Mouse (Mus musculus): Measurements from ENCODE around the gene Sbds.

The Sbds gene

DNA sequence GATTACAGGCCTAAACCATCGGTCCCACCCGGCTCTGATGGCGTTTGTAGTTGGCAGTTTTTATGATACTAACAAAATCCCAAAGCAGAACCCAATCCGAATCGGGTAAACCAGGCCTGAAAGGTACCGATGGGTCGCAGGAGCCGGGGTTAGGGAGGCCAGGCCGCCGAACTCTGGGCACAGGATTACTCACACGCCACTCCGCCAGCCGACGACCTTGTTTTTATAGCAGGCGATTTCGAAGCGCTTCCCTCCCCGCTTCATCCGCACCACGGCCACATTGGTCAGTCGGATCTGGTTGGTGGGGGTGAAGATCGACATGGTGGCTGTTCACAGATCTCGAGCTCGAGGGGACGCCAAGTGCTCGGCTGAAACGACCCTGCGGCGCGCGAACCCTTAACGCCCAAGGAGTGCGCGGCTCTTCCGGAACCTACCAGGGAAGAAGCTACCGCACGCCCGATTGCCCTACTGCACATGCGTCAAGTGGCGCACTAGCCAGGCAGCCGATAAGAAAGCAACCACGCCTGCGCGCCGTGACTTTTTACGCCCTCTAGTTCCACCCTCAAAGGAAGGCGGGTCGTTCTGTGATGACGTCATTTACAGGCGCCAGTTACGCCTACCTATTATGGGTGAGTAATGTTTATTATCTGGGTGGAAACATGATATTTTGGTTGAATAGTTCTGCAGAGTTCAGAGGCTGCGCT, at the start of gene Sbds, which contains the start of gene Tyw1:
Sbds (minus strand) TSS at position 514 of the 704 bp plus-strand sequence.
Tyw1 (plus strand) TSS at position 603 of the 704 bp plus-strand sequence.
- peak; percentile 92 to 96 for DNase-seq (ENCODE audit: low read depth in 1 of 2, low spot score in 2 of 2)

DNA sequence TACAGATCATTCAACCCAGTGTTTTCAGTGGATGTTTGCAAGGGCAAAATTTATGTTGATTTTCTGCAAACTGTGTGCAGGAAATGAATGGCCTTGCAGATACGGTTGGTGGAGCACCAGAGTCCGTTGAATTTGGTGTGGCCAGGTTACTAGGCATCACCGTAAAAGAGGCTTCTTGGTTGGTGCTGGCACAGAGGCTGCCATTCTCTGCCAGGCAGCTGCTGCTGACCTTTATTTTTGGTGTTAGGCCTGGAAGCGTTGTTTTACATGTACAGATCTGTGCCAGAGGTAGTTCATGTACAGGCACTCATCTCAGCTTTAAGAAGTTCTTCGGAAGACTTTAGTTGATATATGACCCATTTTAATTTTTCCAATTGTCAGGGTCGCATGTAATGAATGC, 48.3 kb upstream of the Sbds start:
- no peak for DNase-seq (ENCODE audit: low read depth in 1 of 2, low spot score in 2 of 2)

DNA sequence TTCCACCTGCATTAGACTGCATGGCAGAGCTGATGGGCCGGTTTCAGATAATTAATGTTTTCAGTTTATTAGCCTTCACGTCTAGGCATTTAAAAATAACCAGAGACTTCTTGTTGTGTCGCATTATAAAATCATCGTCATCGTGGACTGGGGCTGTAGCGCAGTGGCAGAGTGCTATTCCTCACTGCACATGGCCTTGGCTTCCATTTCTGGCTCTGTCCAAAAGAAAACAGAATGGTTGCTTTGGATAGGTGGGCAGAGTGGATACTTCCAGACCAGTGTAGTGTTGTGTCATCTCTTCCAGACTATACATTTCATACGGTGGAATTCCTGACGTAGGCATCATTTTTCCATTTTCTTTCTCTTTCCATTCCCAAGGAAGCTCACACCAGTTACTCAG, 44.2 kb upstream of the Sbds start:
- no peak for DNase-seq (ENCODE audit: low read depth in 1 of 2, low spot score in 2 of 2)

DNA sequence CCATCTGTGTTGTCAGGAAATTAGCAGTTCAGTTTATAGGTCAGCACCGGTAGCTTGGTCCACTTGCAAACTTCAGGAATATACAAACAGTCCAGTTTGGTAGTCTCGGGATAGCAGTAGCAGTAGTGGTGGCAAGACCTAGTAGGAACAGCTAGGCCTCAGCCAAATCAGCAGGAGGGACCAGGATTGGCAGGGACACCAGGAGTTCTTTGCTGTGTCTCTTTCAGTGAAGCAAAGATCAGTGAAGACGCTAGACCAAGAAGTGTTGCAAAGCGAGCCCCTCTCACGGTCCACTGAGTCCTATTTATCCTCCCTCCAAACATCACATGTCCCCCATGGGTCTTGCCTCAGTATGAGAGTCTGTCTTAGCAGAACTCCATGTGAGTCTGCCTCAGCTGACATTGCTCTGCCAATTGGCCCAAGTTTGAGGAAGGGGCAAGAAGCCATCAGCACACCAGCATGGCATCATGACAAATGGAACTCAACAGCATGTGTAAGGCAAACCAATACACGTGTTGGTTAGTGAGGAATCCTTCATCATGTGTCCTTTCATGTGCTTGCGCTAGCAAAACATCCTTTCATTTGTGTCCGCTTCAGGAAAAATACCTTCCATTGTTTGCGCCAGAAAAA, 43.6 kb upstream of the Sbds start:
- DNase-seq (ENCODE audit: low read depth in 1 of 2, low spot score in 2 of 2): no peak

DNA sequence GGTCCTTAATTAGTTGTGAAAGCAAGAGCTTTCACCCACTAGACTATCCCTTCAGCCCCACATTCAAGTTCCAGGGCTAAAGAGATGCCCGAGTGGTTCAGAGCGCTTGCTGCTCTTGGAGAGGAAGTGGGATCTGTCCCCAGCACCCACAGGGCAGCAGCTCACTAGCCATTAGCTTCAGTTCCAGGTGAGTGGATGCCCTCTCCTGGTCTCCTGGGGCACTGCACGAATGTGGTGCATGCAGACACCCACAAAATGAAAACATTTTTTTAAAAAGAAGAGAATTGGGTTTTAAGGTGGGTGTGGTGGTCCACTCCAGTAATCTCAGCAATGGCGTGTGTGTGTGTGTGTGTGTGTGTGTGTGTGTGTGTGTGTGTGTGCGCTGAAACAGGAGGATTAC, 40.7 kb upstream of the Sbds start:
- no peak for DNase-seq (ENCODE audit: low read depth in 1 of 2, low spot score in 2 of 2)

DNA sequence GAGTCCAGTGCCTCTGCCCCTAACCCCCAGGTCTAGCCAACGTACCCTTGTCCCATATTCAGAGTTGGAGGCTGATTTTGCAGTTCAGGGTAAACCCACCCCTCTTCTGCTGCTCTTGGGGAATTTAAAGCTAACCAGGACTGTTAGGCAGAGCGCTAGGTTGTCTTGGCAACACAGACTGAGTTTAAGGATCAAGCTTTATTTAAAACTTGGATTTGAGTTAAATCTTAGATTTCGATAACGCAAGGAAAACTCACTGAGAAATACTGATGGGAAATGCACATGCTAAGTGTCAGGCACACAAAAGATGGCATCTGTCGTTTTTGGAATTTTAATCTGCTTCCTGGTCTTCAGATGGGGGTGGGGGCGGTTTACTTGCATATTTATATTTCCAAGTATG, 39.3 kb upstream of the Sbds start:
- no peak for DNase-seq (ENCODE audit: low read depth in 1 of 2, low spot score in 2 of 2)

DNA sequence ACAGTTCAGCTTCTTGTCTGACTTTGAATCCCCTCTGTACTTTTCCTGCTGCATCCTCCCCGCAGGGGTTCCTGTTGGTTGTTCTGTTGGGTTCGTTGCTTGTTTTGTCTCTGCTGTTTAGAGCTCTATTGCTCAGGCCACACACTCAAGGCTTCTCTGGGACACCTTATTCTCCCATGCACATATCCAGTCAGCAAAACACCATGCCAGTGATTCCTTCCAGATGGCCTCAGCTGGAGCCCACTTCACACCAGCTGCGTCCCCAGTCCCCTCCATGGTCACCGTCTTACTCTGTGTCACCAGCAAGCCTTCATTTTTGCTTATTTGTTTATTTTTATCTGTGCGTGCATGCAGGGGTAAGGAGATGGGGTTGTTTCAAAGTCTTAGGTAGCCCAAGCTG, 38.6 kb upstream of the Sbds start:
- DNase-seq (ENCODE audit: low read depth in 1 of 2, low spot score in 2 of 2): no peak

DNA sequence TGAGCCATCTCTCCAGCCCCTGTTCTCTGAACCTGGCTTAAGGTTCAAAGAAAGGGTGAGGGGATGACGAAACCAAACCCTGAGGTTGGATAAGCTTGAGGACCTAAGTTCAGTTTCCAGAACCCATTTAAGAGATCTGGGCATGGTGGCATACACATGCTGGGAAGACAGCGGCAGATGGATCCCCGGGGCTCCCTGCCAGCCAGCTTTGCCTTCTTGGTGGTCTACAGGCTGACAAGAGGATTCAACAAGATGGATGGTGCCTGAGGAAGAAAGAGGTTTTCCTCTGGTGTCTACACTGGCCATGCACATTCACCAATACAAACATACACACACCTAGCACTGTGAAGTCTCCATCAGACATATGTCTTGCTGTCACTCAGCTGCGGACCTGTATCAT, 37.6 kb upstream of the Sbds start:
- DNase-seq (ENCODE audit: low read depth in 1 of 2, low spot score in 2 of 2): no peak

DNA sequence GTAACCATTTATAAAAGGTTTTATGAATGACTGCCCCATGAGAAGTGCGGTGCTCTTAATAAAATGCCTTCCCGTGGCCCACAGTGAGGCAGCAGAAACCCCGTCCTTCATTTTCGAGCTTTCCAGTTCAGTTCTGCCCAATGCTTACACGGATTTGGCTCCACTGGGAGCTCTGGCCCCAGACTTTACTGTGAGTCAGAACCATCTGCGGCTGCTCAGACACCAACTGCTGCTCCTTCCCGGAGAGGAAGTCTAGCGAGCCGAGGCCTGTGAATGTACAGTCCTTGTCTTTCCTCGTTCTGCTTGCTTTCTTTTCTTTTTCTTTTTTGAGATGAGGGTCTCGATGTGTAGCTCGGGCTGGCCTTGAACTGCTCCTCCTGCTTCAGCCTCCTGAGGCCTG, 35.4 kb upstream of the Sbds start:
- DNase-seq (ENCODE audit: low read depth in 1 of 2, low spot score in 2 of 2): no peak

DNA sequence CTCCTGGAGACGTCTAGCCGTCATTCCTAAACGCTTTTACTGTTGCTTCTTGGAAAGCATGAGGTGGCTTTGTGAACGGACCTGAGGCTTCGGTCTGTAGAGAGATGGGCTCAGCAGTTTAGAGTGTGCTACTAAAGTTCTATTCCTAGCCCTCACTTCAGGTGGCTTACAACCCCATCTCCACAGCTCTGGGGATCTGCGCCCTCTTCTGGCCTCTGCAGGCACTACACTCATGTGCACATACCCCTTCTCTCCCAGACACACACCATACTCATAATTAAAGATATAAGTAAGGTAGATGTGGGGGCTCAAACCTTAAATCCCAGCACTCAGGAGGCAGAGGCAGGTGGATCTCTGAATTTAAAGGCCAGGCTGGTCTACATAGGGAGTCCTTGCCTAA, 34.9 kb upstream of the Sbds start:
- no peak for DNase-seq (ENCODE audit: low read depth in 1 of 2, low spot score in 2 of 2)

DNA sequence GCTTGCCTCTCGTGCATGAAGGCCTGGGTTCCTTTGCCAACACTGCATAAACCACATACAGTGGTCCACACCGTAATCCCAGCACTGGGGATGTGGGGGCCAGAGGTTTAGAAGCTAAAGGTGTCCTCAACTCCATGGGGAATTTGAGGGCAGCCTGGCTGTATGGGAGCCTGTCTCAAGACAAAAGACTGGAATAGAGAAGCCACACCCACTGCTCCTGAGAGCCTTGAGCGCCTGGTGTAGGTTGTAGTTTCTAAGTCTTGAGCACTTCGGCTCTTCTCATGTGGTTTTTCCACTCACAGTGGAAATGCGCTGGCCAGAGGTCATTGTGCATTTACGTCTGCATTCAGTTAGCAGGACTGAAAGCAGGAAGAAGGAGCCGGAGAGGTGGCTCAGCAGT, 32.8 kb upstream of the Sbds start:
- DNase-seq (ENCODE audit: low read depth in 1 of 2, low spot score in 2 of 2): no peak

DNA sequence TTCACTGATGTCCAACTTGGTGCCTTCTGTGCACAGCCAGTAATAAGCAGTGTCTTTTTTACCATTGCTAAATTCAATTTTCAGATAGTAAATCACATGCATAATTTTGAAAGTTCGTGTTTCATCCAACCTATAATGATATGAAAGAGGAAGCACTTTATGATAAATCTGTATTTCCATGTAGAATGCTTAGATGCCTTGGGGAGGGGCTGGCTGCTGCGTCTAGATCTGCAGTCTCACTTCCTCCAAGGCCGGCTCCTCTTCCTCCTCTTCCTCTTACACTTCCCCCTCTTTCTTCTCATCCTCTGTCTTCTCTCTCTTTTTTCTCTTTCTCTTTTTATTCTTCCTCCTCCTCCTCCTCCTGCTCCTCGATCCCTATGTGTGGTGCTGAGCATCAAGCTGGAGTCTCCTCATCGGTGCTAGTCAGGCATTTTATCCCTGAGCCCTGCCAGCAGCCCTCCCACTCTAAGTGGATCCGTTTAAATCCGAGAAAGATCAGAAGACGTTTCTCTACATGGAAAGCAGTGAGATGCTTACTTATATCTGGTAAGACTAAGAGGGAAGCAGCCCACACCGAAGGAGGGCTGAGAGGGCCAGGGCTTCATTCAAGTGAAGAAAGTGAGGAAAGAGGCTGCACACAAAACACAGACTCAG, 27.9 kb upstream of the Sbds start:
- no peak for DNase-seq (ENCODE audit: low read depth in 1 of 2, low spot score in 2 of 2)

DNA sequence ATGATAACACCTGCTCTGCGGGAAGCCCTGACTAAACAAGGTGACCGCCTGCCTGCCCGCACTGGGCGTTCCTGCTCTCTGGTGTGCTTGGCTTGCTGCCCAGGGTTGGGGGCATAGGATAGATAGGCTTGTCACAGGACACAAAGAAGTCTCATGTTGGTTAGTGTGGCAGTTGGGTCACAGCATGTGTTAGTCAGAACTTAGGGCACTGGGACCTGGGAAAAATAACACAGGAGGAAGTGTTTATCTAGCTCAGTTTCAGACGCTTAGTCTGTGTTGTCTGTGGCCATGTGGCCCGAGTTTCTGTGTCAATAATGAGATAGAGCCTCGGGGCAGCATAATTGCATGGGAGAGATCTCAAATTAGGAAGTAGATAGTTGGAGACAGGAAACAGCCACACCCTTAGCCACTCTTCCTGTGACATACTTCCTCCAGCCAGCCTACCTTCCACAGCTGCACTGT, 22.7 kb upstream of the Sbds start:
- peak in 1 of 2 experiments; percentile 32 for DNase-seq (ENCODE audit: low read depth in 1 of 2, low spot score in 2 of 2)

DNA sequence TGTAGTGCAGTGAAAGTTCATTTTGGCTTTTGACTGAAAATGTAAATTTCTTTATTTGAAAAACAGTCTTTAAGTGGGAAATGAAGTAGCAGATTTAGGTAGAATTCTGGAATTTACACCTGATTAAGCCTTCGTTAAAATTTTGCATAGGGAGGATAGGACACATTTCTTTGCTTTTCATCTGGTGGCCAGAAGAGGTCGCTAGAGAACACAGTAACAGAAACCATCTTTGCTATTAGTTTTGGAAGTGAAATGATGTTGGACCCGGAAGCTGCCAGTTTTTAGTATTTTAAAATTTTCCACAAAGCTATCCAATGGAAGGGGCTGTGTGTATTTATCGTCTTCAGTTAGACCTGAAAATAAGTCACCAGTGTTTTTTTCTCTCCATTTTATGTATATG, 20.2 kb upstream of the Sbds start:
- no peak for DNase-seq (ENCODE audit: low read depth in 1 of 2, low spot score in 2 of 2)

DNA sequence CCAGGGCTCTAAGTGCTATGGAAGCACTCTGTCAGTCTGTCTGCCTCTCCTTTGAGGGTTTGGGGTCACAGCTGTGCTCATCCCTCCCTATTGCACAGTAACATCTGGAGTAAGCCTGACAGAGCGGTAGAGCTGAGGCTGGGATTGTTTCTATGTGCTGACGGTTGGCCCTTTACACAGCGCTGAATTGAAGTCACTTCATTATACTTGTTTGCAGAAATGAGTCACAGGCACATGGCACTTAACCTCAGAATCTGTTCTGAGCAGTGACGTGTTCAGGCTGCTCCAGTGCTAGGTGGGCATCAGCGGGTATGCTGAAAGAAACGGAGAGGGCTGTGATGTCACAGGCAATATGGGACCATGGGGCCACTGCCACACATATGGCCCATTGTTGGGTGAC, 17.7 kb upstream of the Sbds start:
- DNase-seq (ENCODE audit: low read depth in 1 of 2, low spot score in 2 of 2): no peak

DNA sequence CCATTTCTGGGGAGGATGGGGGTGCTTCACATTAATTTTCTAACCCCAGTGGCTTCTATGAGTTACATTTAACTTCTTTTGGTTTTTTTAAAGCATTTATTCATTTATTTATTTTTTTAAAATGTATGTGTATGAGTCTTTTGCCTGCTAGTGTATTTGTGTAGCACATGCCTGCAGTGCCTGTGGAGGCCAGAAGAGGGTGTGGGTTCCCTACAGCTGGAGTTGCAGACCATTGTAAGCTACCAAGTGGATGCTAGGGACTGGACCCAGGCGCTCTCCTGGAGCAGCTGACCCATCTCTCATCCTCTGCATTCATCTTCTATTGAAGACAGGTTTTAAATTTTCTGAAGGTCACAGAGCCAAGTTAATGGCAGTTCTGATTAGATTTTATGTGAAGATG, 17.0 kb upstream of the Sbds start:
- DNase-seq (ENCODE audit: low read depth in 1 of 2, low spot score in 2 of 2): no peak

DNA sequence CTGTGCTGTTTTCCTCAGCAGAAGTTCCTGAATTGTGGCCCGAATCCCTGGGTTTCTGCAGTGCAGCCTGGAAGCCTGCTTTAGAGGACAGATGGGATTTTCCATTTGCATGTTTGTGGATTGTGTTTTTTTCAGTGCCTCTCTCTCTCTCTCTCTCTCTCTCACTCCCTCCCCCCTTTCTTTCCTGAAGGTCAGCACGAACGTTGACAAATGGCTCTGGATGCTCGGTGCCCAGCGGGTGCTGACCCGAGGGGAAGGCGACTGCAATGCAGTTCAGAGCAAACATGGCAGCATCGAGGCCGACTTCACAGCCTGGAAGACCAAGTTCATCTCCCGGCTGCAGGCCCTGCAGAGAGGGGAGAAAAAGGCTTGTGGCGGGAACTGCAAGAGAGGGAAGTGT, 13.6 kb upstream of the Sbds start:
- DNase-seq (ENCODE audit: low read depth in 1 of 2, low spot score in 2 of 2): no peak

DNA sequence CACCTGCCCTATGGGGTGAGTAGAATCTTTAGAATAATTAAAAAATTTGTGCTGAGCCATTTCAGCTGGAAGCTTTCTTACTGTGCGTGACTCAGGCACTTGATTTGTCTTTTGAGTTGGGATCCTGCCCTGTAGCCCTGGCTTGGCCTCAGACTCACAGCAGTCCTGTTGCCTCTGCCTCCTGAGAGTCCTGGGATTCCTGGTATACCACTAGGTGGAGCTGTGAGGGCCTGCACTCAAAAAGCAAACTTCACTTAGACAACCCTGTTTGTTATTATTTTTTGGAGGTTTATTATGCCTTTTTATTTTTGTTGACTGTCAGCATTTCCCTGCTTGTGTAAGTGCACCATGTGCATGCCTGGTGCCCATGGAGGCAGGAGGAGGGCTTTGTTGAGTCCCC, 12.0 kb upstream of the Sbds start:
- no peak for DNase-seq (ENCODE audit: low read depth in 1 of 2, low spot score in 2 of 2)

DNA sequence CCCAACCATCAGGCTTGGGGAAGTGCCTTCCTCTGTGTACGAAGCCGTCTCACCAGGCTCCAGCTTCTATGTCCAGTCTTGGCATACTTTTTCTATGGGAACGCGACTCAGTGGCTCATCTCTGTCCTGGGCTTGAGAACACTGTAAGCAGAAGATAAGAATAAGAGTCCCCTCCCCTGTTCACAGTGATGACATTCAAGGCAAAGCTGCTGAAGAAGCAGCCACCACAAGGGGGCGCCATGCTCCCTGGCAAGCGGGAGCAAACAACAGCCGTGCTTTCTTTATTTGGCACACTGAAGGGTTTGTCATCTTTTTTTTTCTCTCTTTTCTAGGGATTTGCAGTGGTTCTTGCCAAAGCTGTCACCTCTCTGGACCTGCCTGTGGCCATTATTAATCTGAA, 11.3 kb upstream of the Sbds start:
- no peak for DNase-seq (ENCODE audit: low read depth in 1 of 2, low spot score in 2 of 2)

DNA sequence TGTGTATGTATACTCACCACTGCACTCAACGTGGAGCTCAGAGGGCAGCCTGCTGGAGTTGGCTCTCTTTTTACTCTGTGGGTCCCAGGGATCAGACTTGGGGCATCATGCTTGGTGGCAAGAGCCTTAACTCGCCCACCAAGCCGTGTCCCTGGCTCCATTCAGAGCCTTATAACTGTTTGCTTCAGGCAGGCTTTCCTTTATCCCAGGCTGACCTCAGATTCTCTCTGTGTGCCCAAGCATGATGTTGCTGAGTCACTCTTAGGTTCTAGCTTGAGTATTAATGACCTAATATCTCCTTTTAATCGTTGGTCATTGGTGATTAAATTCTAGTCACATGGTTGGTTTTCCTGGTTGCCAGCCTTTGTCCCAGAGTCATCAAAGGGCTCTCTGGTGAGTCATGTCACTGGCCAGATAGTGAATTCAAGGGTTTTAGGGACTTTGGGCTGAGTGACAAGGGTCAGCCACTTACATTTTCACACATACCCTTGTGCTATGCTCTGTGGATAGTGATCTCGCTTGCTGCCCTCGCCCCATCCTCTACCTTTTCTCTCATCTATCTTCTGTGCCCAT, 9.2 kb upstream of the Sbds start:
- DNase-seq (ENCODE audit: low read depth in 1 of 2, low spot score in 2 of 2): no peak

DNA sequence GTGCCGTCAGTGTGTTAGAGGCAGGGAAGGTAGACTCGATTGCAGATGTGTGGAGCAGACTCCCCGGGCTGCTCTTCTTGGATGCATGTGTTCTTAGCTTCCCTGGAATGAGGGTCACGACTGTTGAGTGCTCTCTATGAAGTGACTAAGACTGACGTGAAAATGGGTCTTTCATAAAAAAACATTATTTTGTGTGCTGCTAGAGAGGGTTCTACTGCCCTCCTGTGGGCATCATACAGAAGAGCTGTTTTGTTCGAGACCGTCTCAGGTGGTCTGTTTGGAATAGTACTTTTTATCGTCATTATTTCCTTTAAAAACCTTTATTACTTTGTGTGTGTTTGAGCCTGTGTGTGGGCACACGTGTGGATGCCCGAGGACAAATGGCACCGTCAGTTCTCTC, 8.1 kb upstream of the Sbds start:
- DNase-seq (ENCODE audit: low read depth in 1 of 2, low spot score in 2 of 2): no peak

DNA sequence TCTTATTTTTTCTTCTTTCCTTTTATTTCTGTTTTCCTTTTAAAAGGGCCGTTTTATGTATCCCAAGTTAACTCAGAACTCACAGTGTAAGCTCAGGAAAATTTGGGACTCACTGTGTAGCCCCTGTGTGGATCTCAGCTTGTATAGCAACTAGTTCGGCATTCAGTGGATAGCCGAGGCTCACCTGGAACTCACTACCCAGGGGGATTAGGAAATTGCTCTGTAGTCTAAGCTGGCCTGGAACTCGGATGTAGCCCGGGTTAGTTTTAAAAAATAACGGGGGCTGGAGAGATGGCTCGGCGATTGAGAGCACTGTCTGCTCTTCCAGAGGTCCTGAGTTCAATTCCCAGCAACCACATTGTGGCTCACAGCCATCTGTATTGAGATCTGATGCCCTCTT, 2.0 kb upstream of the Sbds start:
- no peak for DNase-seq (ENCODE audit: low read depth in 1 of 2, low spot score in 2 of 2)

All from monocyte, adult 2 months (primary cell).